Mouse (Mus musculus): Measurements from ENCODE around the gene Dpf3.

DNA sequence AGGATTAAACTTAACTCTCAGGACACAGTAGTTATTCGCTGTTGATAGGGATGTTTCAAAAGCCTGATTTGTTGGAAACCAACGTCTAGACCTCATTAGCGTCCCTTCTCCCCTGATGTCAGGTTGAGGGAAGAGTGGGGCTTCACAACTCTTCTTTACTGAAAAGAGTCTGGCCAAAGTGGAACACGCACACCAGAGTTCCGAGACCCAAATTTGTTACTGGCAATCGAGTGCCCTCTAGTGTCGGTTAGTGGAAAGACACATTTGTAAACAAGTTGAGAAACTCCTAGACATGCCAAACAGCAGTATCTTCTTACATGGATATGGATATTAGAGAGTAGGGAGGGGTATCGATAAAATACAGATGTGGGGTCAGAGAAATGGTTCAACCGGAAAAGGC, 14.7 kb upstream of the Dpf3 start:
- TF ChIP-seq POLR2A (IDR thresholded peaks at IDR 0.05; ENCODE audit: low read depth, low read length): no peak
- peak; percentile 77 for TF ChIP-seq CTCF (conservative IDR thresholded peaks at IDR 0.05; ENCODE audit: insufficient read depth, insufficient read length, low read depth, low read length)
